Mouse (Mus musculus): Measurements from ENCODE around the gene Pard3b.
A peak's percentile ranks its signal among the peaks of the same experiment; 100 is the strongest.
"Not testable (repeated sequence)": the region's sequence is repeated elsewhere in the genome, so short reads cannot be mapped to it uniquely, and the experiment has no call there.

Pard3b gene

DNA sequence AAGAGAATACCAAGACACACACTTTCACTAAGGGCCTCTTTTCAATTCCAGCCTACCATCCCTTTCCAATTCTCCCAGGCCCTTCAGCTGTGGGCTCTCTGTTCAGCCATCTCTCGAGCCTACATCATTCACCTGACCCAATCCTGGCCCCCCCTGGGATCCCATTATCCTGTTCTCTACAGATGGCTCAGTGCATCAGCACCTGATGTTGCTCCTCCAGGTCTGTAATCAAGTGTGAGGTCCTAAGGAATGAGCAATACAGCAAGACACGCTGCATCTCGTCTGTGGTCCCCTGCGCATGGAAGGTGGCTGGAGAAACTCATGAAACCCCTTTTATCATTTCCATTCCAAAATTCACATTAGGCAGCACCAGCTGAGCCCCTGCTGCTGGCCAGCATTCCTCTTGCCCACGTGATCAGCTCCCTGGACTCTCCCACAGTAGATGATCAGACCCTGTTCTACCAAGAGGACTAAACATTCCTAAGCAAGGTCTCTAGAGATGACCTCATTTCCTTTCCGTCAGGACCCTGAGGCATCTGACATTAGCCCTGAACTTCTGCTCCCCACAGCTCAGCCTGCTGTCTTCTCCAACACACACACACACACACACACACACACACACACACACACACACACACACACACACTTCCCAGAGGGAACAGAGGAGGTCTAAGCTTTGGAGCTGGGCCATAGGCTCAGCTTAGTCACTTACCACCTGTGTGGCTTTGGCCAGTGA is 952.8 kb downstream of the Pard3b start:
- DNase-seq = peak in 1 of 2 experiments; percentile 41

- no peak for DNase-seq
Measured at GRCm38 (mm10) chr1:62595401-62595800, 956.8 kb downstream of the Pard3b start.

DNA sequence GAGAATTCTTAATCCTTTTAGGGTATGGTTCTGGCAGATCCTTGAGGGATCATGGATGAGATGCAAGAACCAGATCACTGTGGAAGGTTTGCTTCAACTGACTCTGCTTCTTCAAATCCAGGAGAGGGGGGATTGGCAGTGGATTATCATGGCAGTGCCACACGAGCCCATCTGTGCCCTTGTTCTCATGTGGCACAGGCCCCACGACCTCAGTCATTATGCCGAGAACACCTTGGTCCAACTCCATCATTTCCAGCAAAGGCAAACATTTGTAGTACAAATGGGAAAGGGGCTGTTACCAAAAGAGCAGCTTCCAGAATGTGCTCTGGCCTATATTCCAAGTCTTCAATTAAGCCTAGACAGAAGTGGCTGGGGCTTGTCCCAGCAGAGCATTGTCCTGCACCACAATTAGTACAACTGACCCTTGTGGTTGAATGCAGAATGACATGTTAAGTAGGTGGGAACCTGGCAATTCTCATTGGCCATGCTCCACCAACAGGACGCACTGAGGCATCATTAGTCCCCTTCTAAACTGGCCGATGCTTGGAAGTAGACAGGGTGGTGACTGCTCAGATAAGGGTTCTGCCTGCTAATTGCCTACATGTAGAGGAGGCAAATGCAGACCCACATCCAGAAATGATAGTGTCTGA is 959.3 kb downstream of the Pard3b start:
- DNase-seq = no peak

DNA sequence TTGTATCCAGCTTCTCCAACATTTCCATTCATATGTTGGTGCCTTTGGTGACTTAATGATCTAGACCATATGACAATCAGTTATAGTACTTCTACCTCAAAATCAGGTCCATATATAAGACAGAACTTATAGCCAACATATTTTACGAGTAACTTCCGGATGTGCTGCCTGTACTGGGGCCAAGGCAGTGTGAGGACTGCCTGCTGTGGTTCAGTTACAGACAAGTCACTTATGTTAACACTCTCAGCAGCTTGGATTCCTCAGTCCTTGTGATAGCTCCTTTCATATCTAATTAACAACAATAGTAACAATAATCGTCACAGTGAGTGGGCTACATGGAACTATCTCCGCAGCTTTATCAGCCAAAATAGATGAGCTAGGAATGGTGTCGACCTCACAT is 959.9 kb downstream of the Pard3b start:
- no peak for DNase-seq

- DNase-seq = not testable (repeated sequence)
Measured at GRCm38 (mm10) chr1:62604644-62605043, 966.0 kb downstream of the Pard3b start.

- no peak for DNase-seq
Measured at GRCm38 (mm10) chr1:62618109-62618665, 979.6 kb downstream of the Pard3b start.

- no peak for DNase-seq
Measured at GRCm38 (mm10) chr1:62619456-62619855, 980.8 kb downstream of the Pard3b start.

DNA sequence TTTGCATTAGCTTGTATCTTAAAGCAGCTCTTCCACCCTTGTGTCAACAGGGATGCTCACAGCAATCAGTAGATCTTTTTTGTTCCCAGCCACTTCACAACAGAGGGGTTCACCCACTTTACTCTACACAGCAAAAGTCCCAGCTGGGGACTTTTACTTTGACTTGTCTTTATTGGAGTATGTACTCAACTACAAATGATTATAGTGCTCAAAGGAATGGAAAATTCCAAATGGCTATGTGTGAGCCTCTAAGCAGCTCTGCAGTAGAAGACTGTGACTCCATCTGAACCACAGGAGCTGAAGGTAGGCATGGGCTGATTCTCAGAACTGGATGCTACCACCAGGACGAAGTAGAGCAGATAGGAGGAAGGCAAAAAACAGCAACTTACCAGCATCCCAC is 983.8 kb downstream of the Pard3b start:
- no peak for DNase-seq

DNA sequence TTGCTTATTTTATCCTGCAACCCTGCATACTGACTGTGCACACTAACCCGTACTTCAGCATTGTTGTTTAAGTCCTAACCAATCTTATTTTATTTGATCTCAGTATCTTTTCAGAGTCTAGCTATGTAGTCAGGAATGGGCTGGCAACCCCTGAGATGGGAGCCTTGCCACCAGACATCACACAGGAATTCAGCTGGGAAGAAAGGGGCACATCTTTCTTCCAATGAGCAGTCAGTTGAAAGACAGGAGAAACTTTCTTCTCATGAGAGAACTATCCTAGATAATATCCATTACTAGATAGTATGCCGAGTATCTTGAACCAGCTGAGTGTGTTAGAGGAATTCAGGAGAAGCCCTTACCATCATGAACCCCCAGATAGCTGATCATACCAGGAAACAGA is 985.5 kb downstream of the Pard3b start:
- no peak for DNase-seq

- no peak for DNase-seq
Measured at GRCm38 (mm10) chr1:62624836-62625235, 986.2 kb downstream of the Pard3b start.

- no peak for DNase-seq
Measured at GRCm38 (mm10) chr1:62625332-62625731, 986.7 kb downstream of the Pard3b start.

DNA sequence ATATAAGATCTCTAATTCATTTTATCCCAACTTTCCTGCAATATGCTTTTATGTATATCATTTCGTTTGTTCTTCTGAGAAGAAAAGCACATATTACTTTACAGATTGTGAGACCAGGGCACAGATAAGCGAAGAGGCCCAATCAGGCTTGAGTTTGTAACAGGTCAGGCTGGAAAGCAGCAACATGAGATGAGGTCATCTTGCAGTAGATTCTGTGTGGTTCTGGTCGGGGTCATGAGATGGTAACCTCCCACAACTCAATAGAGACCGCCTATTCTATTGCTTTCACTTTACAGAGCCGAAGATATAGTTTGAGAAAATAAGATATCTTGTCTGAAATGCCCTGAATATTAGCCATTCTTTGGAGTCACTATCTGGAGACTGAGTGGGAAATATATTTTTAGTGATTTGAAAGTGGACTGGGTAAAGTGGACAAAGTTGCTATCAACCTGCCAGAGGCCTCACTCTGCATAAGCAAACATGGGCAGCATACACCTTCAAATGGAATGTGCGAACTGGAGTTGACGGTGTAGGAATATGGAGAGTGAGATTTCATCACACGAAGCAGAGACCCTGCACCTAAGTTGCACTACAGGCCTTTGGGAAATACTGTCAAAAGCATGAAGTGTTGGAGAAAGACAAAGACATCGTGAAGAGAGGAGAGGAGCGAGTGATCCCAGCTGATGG is 987.3 kb downstream of the Pard3b start:
- no peak for DNase-seq

GRCm38 (mm10) chr1:62629952-62630351 is 991.3 kb downstream of the Pard3b start:
- no peak for DNase-seq

- no peak for DNase-seq
Measured at GRCm38 (mm10) chr1:62631511-62632305, 993.1 kb downstream of the Pard3b start.

DNA sequence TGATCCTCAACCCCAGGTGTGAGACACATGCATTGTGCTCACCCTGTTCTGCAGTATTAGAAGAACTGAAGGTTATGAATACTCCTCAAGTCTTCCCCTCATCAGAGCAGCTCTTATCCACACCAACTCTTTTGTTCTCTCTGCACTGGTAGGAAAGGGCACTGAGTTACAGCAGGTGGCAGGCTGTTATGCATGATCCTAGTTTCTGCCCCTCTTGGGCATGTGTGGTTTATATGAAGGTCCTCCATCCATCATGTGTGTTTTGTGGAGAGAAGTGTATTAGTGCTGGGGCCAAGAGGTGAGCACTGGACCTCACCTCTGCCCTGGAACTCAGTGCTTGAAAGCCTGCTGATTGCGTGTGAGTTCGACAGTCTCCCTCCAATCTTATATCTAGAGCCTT is 994.3 kb downstream of the Pard3b start:
- no peak for DNase-seq

DNA sequence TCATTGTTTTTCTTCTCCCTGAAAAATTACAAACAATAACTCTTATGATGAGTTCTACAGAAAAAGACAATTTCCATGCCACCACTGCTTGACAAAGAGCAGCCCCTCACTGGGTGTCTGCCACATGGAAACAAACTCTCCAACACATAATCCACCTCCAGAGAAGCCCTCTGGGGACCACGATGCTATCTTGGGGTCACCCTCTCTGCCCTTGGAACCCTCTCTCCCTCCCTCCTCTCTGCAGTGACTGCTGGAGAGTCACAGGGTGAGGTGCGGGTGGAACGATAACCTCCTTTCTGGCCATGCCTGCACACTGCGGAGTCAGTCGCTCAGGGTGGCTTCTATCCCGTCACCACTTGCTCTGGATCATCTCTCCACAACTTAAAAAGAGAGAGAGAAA is 996.6 kb downstream of the Pard3b start:
- DNase-seq = no peak

- DNase-seq = no peak
Measured at GRCm38 (mm10) chr1:62636906-62637673, 998.5 kb downstream of the Pard3b start.

DNA sequence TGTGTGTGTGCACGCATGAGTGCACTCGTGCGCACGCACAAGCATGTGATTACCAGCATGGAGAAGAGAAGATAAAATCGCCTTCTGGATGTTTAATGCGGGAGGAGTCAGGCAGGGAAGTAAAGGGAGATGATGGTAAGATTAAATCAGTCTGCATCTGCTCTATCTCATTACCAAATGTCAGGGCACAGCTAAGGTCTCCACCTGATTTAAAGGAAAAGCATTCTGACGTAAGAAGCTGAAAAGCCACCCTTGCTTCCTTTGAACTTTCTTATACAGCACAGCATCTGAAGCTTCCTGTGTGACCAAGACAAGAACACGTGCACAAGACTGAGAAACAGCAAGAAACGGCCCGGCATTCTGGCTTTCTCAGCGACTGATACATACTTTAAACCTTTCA is 1000.4 kb downstream of the Pard3b start:
- no peak for DNase-seq

- DNase-seq = no peak
Measured at GRCm38 (mm10) chr1:62639440-62639839, 1000.8 kb downstream of the Pard3b start.

DNA sequence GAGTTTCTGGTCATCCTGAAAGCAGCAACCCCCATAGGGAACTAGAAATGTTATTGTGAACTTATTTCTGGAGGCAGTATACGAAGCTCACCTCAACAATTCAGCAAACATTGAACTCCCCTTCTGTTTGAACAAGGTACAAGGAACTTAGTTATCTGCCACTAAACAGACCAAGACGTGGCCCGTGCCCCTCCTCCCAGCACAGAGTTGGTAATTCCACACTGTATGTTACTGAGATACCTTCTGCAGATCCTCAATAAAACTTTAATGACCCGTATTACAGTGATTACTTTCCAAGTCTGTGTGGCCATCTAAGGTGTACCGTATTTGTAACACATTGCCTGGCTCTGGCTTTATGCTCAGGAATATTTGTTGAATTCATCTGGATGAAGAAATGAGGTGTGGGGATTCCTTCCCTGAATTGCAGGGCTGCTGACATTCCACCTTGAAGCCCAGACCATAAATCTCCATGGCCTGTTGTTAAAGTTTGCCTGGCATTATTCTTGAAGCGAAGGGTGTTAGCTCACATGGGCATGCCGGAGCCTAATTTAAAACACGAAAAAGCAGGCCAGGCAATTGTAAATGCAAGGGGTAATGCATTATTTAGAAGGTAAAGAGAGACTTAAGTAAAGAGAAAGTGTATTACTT is 1006.1 kb downstream of the Pard3b start:
- no peak for DNase-seq

GRCm38 (mm10) chr1:62646812-62647211 is 1008.2 kb downstream of the Pard3b start:
- DNase-seq = no peak
